Mouse (Mus musculus): ENCODE data around the gene Nek4.

Gene Nek4

DNA sequence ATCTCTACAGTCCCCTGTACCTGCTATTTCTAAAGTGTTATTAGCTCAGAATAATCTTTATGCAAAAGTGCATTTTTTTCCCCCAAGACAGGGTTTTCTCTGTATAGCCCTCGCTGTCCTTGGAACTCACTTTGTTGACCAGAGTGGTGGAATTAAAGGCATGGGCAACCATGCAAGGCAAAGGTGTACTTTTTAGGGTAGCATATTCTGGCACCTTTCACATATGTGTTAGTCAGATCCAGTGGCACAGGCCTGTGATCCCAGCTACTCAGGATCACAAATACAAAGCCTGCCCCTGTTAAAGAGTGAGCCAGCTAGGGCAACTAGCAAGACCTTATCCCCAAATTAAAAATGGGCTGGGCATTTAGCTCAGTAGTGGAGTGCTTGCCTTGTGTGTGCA, 9.2 kb downstream of the Nek4 start:
- no peak for DNase-seq (ENCODE audit: low read depth, low spot score)

DNA sequence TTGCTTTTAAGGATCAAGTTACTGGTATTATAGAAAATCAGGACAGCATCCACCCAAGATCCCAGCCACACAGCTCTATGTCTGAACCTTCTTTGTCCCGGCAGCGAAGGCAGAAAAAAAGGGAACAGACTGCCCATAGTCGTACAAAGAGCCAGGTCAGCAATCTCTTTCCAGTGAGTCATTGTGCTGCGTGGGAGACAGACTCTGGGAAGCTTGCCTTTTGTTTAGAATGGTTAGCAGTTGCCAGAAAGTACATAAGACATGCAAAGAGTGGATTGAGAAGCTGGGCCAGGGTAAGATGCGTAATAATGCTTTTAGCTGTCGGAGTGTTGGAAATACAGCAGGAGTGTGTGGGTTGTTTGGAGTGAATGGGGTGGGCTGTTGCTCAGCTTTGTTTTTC, 23.0 kb downstream of the Nek4 start:
- DNase-seq (ENCODE audit: low read depth, low spot score) = peak; percentile 94

DNA sequence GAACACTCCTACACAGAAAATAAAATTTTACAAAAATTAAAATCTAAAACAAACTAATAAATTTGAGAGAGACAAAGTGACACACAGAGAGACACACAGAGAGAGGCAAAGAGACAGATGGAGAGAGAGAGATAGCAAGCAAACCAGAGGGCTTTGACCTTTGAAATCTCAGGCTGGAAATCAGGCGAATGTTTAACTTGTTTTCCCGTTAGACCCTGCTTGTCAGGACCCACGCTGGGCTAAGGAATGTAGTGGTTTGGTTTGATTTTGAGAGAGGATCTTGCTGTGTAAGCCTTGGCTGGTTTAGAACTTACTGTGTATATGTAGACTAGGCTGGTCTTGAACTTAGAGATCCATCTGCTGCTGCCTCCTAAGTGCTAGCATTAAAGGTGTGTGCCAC, 25.0 kb downstream of the Nek4 start:
- no peak for DNase-seq (ENCODE audit: low read depth, low spot score)

DNA sequence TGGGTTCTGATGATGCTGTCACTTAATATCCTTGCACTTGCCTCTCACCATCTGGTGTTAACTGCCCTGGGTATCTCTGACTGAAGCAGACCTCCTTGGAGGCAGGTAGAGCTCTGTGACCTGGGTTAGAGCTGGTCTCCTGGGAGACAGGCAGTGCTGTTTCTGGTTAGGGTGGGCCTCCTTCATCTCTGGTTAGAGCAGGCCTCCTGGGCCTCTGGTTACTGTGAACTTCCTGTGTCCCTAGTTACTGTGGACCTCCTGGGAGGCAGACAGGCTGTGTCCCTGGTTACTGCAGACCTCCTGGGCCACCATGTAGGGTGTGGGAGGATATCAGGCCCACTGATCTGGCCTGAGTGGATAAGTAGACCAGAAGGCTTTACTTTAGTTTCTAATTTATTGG, 45.2 kb downstream of the Nek4 start:
- no peak for DNase-seq (ENCODE audit: low read depth, low spot score)

DNA sequence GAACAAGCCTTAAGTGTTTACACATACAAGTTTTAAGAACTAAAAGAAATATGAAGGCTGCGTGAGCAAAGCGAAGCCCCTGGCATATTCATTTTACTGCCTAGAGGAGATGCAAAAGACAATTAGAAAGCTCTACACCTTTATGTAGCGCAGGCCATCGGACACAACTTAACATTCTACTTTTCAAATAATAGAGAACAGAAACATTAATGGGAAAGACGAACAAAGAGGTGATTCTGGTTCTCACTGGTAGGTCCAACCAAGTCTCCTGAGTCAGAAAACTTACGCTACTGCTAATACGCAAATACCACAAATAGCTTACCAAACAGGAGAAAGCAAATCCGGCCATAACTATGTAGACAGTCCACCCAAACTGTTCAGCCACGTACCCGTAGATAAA, 49.2 kb downstream of the Nek4 start:
- DNase-seq (ENCODE audit: low read depth, low spot score) = peak; percentile 10

DNA sequence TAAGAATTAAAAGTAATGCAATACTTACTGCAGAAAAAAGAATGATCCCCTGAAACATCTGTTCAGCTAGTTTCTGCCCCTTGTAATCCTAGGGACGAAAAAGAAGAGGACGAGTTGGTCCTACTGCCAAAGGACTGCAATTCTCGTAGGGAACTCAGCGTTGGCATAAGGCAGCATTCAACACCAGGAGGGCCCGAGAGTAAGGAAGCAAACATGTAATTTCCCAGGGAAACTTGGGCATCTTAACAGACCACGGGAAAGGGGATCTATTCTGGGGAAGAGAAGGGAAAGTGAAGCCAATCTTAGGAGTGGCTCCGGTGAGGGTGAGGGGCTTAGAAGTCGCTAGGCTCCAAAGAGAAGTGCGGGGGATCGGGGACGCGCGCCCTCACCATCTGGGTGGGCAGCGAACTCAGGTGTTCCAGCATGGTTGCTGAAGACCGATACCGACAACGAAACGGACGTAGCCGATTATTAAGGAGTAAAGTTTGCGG, 49.7 kb downstream of the Nek4 start:
- DNase-seq (ENCODE audit: low read depth, low spot score) = peak; percentile 40

DNA sequence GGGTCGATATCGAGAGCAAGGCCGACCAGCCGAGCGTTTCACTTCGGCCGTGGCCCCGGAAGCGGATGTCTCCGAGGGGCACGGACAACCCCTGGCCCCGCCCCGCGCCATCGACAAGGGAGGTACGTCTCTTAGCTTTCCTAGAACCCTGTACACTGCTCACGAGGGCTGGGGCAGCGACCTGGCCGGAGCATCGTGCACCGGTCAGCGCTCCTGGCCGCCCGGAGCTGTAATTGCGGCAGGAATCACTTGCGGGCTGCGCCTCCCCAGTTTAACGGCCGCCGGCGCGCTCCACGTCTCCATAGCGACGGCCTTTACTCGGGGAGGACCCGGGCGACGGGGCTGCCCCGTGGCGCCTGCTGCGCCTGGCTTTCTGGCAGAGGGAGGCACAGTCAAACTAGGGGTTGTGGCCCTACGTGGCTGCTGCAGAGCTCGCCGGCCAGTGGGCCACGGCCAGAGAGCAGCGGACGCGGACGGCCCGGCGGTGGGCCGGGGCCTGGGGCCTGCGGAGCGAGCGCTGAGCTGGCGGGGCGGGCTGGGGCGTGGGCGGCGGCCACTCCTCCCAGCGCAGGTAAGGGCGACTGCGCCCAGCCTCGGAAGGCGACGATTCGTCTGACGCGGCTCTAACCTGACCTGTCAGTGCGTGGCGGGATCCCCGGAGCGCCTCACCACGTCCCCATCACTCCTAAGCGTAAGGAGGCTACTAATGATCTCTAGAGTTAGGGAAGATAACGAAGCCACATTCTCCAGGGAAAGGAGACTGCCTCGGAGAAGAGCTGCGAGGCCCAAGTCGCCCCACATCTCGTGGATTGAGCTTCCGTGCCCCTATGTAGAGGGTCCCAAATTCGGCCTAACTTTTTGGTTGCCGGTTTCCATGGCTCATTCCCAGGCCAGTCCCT, 50.4 kb downstream of the Nek4 start, which contains the start of the genes Glt8d1 and Spcs1:
Glt8d1 (plus strand) TSS at position 94 of the 899 bp plus-strand sequence.
Spcs1 (minus strand) TSS at position 366 of the 899 bp plus-strand sequence.
- DNase-seq (ENCODE audit: low read depth, low spot score) = peak; percentile 68

DNA sequence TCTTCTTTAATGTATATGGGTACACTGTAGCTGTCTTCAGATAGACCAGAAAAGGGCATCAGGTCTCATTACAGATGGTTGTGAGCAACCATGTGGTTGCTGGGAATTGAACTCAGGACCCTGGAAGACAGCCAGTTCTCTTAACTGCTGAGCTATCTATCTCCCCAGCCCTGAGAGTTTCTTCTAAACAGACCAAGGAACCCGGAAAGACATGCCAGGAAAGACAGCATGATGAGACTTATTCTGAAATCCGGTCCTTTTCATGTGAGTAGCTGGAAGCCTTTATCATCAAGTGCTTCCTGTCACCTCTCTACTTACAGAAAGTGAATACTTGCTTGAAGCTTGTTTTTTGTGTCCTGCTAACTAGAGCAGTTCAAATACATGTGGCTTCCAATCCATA, 53.4 kb downstream of the Nek4 start:
- no peak for DNase-seq (ENCODE audit: low read depth, low spot score)

DNA sequence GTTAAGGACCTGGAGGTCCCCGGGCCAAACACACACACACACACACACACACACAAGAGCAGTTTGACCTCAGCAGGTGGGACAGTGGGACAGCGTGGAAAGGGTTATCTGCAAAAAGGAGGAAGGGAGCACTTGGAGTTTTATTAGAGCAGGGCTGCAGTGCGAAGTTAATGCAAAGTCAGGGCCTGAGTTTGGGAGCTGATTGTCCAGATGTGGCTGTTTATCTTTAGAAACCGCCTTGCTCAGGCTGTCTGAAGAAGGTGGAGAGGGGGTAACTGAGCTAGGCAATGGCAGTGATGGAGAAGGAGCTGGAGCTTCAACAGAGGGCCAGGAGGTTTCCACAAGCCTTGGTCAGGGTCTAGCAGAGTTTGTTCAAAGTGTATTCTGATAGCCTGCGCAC, 55.6 kb downstream of the Nek4 start:
- no peak for DNase-seq (ENCODE audit: low read depth, low spot score)

DNA sequence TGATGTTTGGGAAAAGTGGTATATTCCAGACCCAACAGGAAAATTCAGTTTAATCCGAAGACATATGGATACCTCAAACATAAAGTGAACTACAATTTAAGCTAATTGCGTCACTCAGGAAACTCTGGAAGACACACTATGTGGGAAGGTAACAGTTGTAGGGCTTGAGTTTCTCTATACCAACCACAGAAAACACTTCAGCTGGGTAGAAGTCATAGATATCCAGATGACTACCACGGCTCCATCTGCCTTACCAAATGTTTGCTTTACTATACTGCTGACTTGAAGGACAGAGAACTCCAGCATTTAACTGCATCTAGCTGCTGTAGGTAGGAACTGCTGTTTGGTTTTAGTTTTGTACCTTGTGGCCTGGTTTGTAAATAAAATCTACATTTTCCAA, 60.4 kb downstream of the Nek4 start:
- no peak for DNase-seq (ENCODE audit: low read depth, low spot score)

DNA sequence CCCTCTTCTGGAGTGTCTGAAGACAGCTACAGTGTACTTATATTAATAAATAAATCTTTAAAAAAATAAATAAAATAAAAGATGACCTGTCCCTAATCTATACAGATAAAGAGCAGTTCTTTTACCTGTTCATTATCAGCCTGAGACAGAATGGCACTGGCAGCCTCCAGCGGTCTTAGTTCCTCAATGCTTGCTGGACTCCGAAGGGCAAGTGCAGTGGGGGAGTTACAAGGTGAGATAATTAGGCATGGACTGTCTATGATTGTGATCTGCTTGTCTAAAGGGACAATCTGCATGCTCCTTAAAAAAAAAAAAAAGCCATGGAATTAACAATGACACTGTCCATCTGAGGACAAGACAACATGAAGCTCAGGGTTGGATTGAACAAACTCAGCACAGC, 62.8 kb downstream of the Nek4 start:
- DNase-seq (ENCODE audit: low read depth, low spot score) = no peak

DNA sequence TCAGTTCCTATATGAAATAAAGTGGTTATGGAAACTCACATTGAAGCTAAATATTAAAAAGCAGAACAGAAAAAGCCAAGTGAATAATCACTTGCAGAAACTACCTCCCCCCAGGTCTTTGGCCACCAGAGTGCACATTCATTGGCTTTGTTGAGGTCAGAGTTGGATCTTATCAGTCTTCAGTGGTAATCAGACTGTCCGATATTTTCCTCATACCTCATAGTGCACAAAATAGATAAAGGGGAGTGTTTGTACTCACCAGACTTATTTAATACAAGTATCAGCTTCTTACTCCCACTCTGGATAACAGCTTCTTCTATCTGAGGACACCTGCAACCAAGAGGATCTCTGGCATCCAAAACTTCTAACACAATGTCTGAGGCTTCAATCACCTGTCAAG, 64.9 kb downstream of the Nek4 start:
- no peak for DNase-seq (ENCODE audit: low read depth, low spot score)

DNA sequence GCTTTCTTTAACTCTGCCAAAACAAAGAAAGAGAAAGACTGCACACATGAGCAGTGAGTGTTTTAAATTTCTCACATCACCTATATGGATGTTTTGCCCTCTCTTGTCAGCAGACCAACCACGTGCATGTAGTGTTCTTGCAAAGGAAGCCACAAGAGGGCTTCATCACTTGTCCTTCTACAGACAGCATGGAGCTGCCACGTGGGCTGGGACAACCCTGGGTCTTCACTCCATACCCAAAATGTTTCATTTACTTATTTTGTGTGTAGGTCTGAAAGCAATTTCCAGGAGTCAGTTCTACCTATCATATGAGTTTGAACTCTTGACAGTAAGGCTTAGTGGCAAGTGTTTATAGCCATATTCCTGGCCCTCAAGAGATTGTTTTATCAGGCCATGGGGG, 66.7 kb downstream of the Nek4 start:
- peak; percentile 69 for DNase-seq (ENCODE audit: low read depth, low spot score)

DNA sequence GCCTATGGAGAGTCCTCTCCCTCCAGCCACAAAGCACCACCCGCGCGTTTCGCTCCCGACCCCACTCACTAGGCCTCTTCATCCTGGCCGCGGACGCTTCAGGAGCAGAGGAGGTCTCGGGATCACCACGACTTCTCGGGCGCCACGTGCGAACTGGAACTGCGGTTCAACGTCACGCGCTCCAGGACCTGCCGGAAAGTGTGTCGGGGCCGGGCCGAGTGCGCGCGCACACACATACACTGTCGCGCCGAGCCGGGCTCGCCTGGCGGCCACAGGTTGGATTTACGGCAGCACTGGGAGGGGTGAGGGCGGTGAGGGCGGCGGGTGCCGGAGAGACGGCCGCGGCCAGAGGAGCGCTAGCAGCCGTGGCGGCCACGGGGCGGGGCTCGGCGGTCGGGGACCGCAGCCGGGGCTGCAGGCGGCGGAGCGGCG, 67.7 kb downstream of the Nek4 start, which contains the start of the genes Pbrm1 and Gnl3:
Pbrm1 (plus strand) TSS at position 279 of the 432 bp plus-strand sequence.
Gnl3 (minus strand) TSS at position 293 of the 432 bp plus-strand sequence.
- DNase-seq (ENCODE audit: low read depth, low spot score) = peak; percentile 89

DNA sequence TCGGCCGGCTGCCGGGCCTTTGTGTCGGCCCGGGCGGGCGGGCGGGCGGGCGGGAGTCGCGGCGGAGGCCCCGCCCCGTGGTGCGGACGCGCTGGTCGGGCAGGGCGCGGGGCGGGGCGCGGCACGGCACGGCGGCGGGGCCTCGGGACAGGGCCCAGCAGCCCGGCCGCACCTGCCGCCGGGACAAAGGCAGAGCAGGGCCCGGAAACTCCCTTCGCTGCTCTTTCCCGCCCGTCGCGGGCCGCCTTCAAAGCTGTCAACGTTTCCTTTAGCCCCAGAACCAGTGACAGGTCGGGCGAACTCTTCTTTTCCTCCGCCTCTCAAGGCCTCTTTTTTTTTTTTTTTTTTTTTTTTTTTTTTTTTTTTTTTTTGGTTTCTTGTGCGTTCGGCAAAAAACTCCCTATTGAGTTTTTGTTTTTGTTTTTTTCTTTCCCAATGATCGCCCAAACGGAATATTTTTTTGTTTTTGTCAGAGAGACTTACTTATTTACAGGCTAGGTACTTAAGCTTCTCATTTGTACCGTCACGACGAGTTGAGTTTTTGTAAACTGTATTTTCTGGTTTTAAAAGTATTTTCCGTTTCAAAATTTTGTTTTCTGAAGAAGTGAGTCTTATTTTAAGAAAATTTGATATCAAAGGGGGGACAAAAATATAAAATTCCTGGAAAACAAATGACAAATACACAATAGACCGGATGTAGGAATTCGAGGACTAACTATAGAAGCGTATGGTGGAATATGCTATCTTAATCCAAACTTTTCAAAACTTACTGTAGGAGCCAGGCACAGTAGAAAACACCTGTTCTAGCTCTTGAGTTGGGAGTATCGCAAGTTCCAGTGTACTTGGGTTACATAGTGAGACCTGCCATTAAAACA, 68.4 kb downstream of the Nek4 start:
- peak; percentile 57 for DNase-seq (ENCODE audit: low read depth, low spot score)

DNA sequence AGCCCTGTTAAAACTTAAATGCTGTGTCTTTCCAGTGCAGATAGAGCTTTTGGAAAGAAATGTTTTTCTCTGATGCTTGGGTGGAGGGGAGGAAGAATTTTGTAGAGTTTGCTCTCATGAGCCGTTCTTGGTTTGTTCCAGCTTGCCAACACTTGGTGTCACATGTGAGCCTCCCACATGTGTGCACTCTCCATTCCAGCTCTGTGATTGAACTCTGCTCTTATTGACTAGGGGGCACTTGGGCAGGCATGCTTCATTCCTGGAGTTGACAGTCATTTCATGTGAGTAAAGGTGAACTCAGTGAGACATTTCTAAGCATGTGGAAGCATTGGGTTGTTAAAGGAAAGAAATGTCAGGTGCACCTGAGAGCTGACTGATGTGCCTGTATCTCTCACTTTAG, 71.4 kb downstream of the Nek4 start:
- DNase-seq (ENCODE audit: low read depth, low spot score) = no peak

DNA sequence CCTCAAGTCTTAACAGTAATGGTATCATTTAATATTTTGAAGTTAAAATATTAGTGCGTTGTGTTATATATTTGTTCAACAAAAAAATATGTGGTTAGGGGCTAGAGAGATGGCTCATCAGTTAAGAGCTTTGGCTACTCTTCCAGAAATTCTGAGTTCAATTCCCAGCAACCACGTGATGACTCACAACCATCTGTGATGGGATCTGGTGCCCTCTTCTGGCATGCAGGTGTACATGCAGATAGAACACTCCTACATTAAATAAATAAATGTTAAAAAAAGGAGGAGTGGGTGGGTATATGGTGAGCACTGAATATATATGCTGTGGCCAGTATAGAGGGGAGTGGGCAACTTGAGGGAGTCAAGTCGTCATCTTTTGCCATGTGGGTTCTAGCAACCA, 74.6 kb downstream of the Nek4 start:
- peak; percentile 53 for DNase-seq (ENCODE audit: low read depth, low spot score)

Data from 3T3-L1 (cell line).